Mouse (Mus musculus) midbrain, postnatal 0 days (tissue): ENCODE results near the gene Foxo6. TPM values are rescaled to one million over a fixed set of nuclear protein-coding genes. Genes with fewer than 3 reads are reported as not detected.

ENCODE experiments used
- ATAC-seq: fragments of 200-750 bp; cut with Nextera tagmentation; 2 replicates; pipeline ENCODE4 v1.8.0; 2017; ENCODE audit warnings: moderate number of reproducible peaks, mild to moderate bottlenecking, moderate TSS enrichment, moderate library complexity; ENCODE audit not compliant: low FRiP score
- DNase-seq: peaks from one replicate; pipeline ENCODE4 v3.0.0-alpha.2; 2015; ENCODE audit warnings: low spot score
- H3K27ac ChIP-seq: fragments of 300-500 bp; sonication (generic); 2 replicates; pipeline ENCODE4 v1.5.1; 2014; ENCODE audit warnings: low read depth, mild to moderate bottlenecking, low read length, mixed read lengths
- H3K27me3 ChIP-seq: fragments of 300-500 bp; sonication (generic); 2 replicates; pipeline ENCODE4 v1.6.1; 2014; ENCODE audit warnings: low read length, control low read depth, mixed read lengths; ENCODE audit not compliant: insufficient read depth
- H3K36me3 ChIP-seq: fragments of 300-500 bp; sonication (generic); 2 replicates; pipeline ENCODE4 v1.6.1; 2014; ENCODE audit warnings: low read length, control low read depth, mixed read lengths; ENCODE audit not compliant: insufficient read depth
- H3K4me1 ChIP-seq: fragments of 300-500 bp; sonication (generic); 2 replicates; pipeline ENCODE4 v1.6.1; 2014; ENCODE audit warnings: mild to moderate bottlenecking, control low read depth, antibody characterized with exemption, low read length, mixed read lengths; ENCODE audit not compliant: insufficient read depth
- H3K4me2 ChIP-seq: fragments of 300-500 bp; sonication (generic); 2 replicates; pipeline ENCODE4 v1.6.1; 2014; ENCODE audit warnings: low read depth, mild to moderate bottlenecking, low read length, mixed read lengths; ENCODE audit not compliant: poor library complexity, severe bottlenecking
- H3K4me3 ChIP-seq: fragments of 300-500 bp; sonication (generic); 2 replicates; pipeline ENCODE4 v1.5.1; 2014; ENCODE audit warnings: low read depth, mild to moderate bottlenecking, low read length, moderate library complexity
- H3K9ac ChIP-seq: fragments of 300-500 bp; sonication (generic); replicated peaks from 2 replicates; pipeline ENCODE4 v1.6.1; 2014; ENCODE audit warnings: mild to moderate bottlenecking, low read length, moderate library complexity, mixed read lengths; ENCODE audit not compliant: poor library complexity, severe bottlenecking
- H3K9me3 ChIP-seq: fragments of 300-500 bp; sonication (generic); 2 replicates; pipeline ENCODE4 v1.6.1; 2016; ENCODE audit warnings: low read length, control low read depth
- CTCF ChIP-seq: IDR thresholded peaks from 2 replicates; pipeline ENCODE4 v1.5.1; 2016; ENCODE audit warnings: antibody characterized with exemption, mild to moderate bottlenecking
- WGBS: fragments of 180-500 bp; shearing (Covaris S2); extraction: QIAGEN DNeasy Blood & Tissue Kit; methylation state at CpG from one replicate; pipeline ENCODE4 v1.1.7; 2014; 5-methylcytosine and 5-hydroxymethylcytosine counted together
- polyA plus RNA-seq: library from polyadenylated mRNA; unstranded; fragments of >200 nt; fragmentation: Nextera tagmentation; extraction: Ambion mirVana; gene quantifications from 2 replicates; pipeline ENCODE4 v1.2.1, GENCODE M21; 2015
- total RNA-seq: library from RNA; depleted of rRNA; stranded (reverse); fragments of >200 nt; gene quantifications from 2 replicates; pipeline ENCODE4 v1.2.3, GENCODE M21; 2014

Gene Foxo6
- total and polyA plus RNA-seq, 2 experiments from 2014 or later, result 1.7 to 34.2 TPM

DNA sequence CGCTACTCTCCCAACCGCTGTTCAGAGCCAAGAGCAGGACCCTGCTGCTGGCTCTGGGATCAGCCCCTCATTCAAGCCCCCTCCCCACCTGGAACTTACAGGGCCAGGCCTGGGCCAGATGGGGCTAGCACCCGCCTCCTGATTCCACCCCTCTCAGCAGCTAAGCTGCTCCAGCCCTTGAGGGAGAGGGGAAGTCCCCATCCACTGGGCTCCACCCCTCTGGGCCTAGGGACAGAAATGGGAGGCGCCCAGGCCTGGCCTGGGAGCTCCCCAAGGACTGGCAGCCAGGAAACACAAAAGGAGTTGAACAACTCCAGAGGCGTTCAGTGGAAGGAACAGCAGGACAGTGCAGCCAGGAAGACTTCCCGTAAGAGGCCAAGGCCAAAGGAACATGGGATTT, 4.0 kb downstream of the Foxo6 start:
- TF ChIP-seq CTCF, result no peak
- peak; percentile 64 for ATAC-seq
- Histone ChIP-seq H3K9me3 (no peaks in the 10 kb centered on the region), H3K4me3 (peak overlapping the region; percentile 54), H3K4me2 (peak overlapping the region; percentile 98), H3K27ac (no peak overlapping the region), H3K9ac (peak overlapping the region; percentile 64), H3K36me3 (no peaks in the 10 kb centered on the region), H3K4me1 (peaks cover 34% of the 10 kb centered on the region), H3K27me3 (no peaks in the 10 kb centered on the region)
- WGBS, result 9% methylated on average over 6 of the region's 6 CpGs
- DNase-seq, result peak; percentile 88

DNA sequence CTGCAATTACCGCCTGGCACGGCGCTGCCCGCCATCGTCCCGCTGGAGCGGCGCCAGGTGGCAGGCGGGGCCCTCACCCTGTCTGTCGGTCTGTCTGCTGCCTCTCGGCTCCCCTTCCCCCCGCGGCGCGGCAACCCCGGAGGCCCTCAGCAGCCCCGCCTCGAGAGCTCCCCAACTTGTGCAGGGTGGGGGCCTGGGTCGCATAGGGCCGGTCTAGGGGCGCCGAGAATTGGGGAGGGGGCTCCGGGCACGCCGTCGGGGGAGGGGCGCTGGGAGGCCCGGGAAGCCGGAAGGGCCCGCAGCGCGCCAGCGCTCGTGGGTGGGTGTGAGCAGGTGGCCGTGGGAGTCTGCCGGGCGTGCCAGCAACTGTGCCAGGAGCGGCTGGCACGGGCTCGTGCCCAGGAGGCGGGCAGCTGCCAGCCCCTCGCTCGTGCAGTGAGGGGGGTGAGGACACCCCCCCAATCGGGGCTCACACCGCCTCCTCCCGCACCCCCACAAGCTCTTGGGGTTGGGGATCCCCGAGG, 4.5 kb downstream of the Foxo6 start:
- H3K27me3 ChIP-seq, result no peaks in the 10 kb centered on the region
- peak overlapping the region; percentile 98 for H3K4me2 ChIP-seq
- H3K4me1 ChIP-seq, result peaks cover 34% of the 10 kb centered on the region
- DNase-seq, result peak; percentile 68
- ATAC-seq, result peak; percentile 36
- TF ChIP-seq CTCF, result no peak
- WGBS, result under 1% methylated on average over 30 of the region's 47 CpGs
- peak overlapping the region; percentile 64 for H3K9ac ChIP-seq
- H3K9me3 ChIP-seq, result no peaks in the 10 kb centered on the region
- peak overlapping the region; percentile 54 for H3K4me3 ChIP-seq
- H3K27ac ChIP-seq, result no peak overlapping the region
- no peaks in the 10 kb centered on the region for H3K36me3 ChIP-seq

DNA sequence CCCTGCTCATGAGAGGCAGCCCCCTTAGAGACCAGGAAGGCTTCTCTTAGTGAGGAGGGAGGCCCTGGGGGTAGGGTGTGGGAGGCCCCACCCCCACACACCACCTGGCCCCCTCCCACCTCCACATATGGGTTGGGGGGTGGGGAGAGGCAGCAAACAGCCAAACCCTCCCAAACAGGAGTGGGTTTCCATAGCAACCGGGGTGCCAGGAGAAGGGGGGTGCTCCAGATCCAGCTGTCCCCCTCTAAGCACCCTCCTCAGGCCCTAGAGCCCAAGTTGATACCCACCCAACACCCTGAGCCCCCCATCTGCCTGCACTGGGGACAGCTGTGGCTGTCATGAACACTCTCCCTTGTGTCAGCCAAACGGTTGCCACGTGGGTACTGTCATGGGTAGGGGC, 6.1 kb downstream of the Foxo6 start:
- no peak for TF ChIP-seq CTCF
- no peak for DNase-seq
- H3K27ac ChIP-seq, result no peak overlapping the region
- 64% methylated on average over 3 of the region's 3 CpGs for WGBS
- H3K36me3 ChIP-seq, result no peaks in the 10 kb centered on the region
- no peak overlapping the region for H3K4me2 ChIP-seq
- H3K4me1 ChIP-seq, result peaks cover 34% of the 10 kb centered on the region
- no peak overlapping the region for H3K9ac ChIP-seq
- H3K27me3 ChIP-seq, result no peaks in the 10 kb centered on the region
- H3K4me3 ChIP-seq, result no peak overlapping the region
- H3K9me3 ChIP-seq, result no peaks in the 10 kb centered on the region
- ATAC-seq, result no peak

DNA sequence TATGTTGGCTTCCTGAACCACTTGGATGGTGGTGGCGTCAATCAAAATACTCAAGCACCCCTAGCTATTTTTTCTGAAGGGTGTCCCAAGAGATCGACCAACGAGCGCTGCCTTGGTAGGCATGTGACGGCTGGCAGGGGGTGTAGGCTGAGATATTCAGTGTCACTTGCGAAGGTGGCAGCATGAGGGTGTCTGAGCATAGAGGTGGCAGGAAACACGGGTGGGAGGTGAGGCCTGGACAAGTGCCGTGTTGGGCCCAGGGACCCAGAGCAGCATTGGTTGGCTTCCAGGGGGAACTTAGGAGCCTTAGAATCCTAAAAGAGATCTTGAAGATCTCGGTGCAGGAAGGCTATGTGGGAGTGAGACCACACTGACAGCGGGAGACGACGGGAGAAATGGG, 6.7 kb downstream of the Foxo6 start:
- no peak for TF ChIP-seq CTCF
- ATAC-seq (no peak), DNase-seq (no peak)
- H3K27me3 ChIP-seq, result no peaks in the 10 kb centered on the region
- WGBS, result 86% methylated on average over 12 of the region's 12 CpGs
- H3K4me2 ChIP-seq, result no peak overlapping the region
- H3K4me3 ChIP-seq, result no peak overlapping the region
- no peak overlapping the region for H3K27ac ChIP-seq
- no peaks in the 10 kb centered on the region for H3K36me3 ChIP-seq
- H3K9me3 ChIP-seq, result no peaks in the 10 kb centered on the region
- H3K4me1 ChIP-seq, result peaks cover 28% of the 10 kb centered on the region
- no peak overlapping the region for H3K9ac ChIP-seq

- H3K9ac ChIP-seq, result no peak overlapping the region
Observed at GRCm38 (mm10) chr4:120277255-120277928, 9.8 kb downstream of the Foxo6 start.

GRCm38 (mm10) chr4:120275487-120275886, 11.7 kb downstream of the Foxo6 start:
- ATAC-seq (no peak), DNase-seq (no peak)
- H3K36me3 ChIP-seq, result no peaks in the 10 kb centered on the region
- H3K4me3 ChIP-seq, result no peak overlapping the region
- H3K27ac ChIP-seq, result no peak overlapping the region
- TF ChIP-seq CTCF, result no peak
- no peak overlapping the region for H3K4me2 ChIP-seq
- H3K9me3 ChIP-seq, result no peaks in the 10 kb centered on the region
- H3K27me3 ChIP-seq, result peaks cover 6% of the 10 kb centered on the region; the same call in 1 of the 2 replicates
- H3K4me1 ChIP-seq, result no peaks in the 10 kb centered on the region
- H3K9ac ChIP-seq, result no peak overlapping the region
- 72% methylated on average over 9 of the region's 9 CpGs for WGBS

More at GRCm38 (mm10) chr4:120277255-120277928, 9.8 kb downstream of the Foxo6 start:
- WGBS, result 20% methylated on average over 4 of the region's 4 CpGs
- H3K4me2 ChIP-seq, result no peak overlapping the region
- no peak overlapping the region for H3K4me3 ChIP-seq
- TF ChIP-seq CTCF, result no peak
- DNase-seq (no peak), ATAC-seq (no peak)
- no peaks in the 10 kb centered on the region for H3K27me3 ChIP-seq
- H3K4me1 ChIP-seq, result peaks cover 5% of the 10 kb centered on the region; the same call in 1 of the 2 replicates
- H3K27ac ChIP-seq, result no peak overlapping the region
- no peaks in the 10 kb centered on the region for H3K9me3 ChIP-seq
- no peaks in the 10 kb centered on the region for H3K36me3 ChIP-seq
